Mouse (Mus musculus) embryonic facial prominence, embryonic 11.5 days (tissue): ENCODE results near the gene Olfr160. TPM values are rescaled to one million over a fixed set of nuclear protein-coding genes. Genes with fewer than 3 reads are reported as not detected.
A peak's percentile ranks its signal among the peaks of the same experiment; 100 is the strongest.

Source experiments
- ATAC-seq: fragments of 200-750 bp; cut with Nextera tagmentation; replicated peaks from 2 replicates; pipeline ENCODE4 v1.8.0; 2017; ENCODE audit warnings: low read depth; ENCODE audit not compliant: insufficient number of reproducible peaks, low FRiP score, low TSS enrichment
- DNase-seq: peaks from one replicate; pipeline ENCODE4 v3.0.0-alpha.2; 2015; ENCODE audit warnings: low spot score
- H3K27ac ChIP-seq: fragments of 300-500 bp; sonication (generic); replicated peaks from 2 replicates; pipeline ENCODE4 v1.5.1; 2014; ENCODE audit warnings: mild to moderate bottlenecking, low read depth, low read length, control low read depth
- H3K27me3 ChIP-seq: fragments of 300-500 bp; sonication (generic); 2 replicates; pipeline ENCODE4 v1.6.1; 2014; ENCODE audit warnings: mild to moderate bottlenecking, low read length, moderate library complexity, mixed read lengths; ENCODE audit not compliant: control insufficient read depth, insufficient read depth
- H3K36me3 ChIP-seq: fragments of 300-500 bp; sonication (generic); replicated peaks from 2 replicates; pipeline ENCODE4 v1.6.1; 2014; ENCODE audit warnings: low read depth, mild to moderate bottlenecking, low read length, moderate library complexity, mixed read lengths; ENCODE audit not compliant: control insufficient read depth, insufficient read depth
- H3K4me1 ChIP-seq: fragments of 300-500 bp; sonication (generic); 2 replicates; pipeline ENCODE4 v1.6.1; 2014; ENCODE audit warnings: low read length, mixed read lengths; ENCODE audit not compliant: control insufficient read depth, insufficient read depth
- H3K4me2 ChIP-seq: fragments of 300-500 bp; sonication (generic); 2 replicates; pipeline ENCODE4 v1.6.1; 2014; ENCODE audit warnings: low read depth, mild to moderate bottlenecking, control low read depth, low read length, moderate library complexity
- H3K4me3 ChIP-seq: fragments of 300-500 bp; sonication (generic); 2 replicates; pipeline ENCODE4 v1.5.1; 2014; ENCODE audit warnings: low read depth, low read length, control low read depth
- H3K9ac ChIP-seq: fragments of 300-500 bp; sonication (generic); replicated peaks from 2 replicates; pipeline ENCODE4 v1.6.1; 2014; ENCODE audit warnings: mild to moderate bottlenecking, control low read depth, low read length
- H3K9me3 ChIP-seq: fragments of 300-500 bp; sonication (generic); replicated peaks from 2 replicates; pipeline ENCODE4 v1.6.1; 2016; ENCODE audit warnings: mild to moderate bottlenecking, low read length, inconsistent platforms, mixed read lengths; ENCODE audit not compliant: control insufficient read depth
- WGBS: fragments of 180-500 bp; shearing (Covaris S2); extraction: QIAGEN DNeasy Blood & Tissue Kit; methylation state at CpG from one replicate; pipeline ENCODE4 v1.1.7; 2014; 5-methylcytosine and 5-hydroxymethylcytosine counted together
- polyA plus RNA-seq: library from polyadenylated mRNA; unstranded; fragments of >200 nt; fragmentation: Nextera tagmentation; extraction: Ambion mirVana; gene quantifications from 2 replicates; pipeline ENCODE4 v1.2.1, GENCODE M21; 2014

Gene Olfr160
- not detected in 2 replicates for polyA plus RNA-seq

- no peak within 1 kb of the TSS for H3K9ac ChIP-seq
- H3K9me3 ChIP-seq: no peaks in the 10 kb centered on the region
- H3K4me3 ChIP-seq: no peak within 1 kb of the TSS
- no peaks in the 10 kb centered on the region for H3K27me3 ChIP-seq
- no peaks in the 10 kb centered on the region for H3K36me3 ChIP-seq
- 88% methylated on average over 1 of the region's 1 CpGs for WGBS
- H3K4me2 ChIP-seq: no peak within 1 kb of the TSS
- H3K4me1 ChIP-seq: no peaks in the 10 kb centered on the region
- no peak for DNase-seq
- H3K27ac ChIP-seq: no peak within 1 kb of the TSS
- no peak for ATAC-seq
These were observed at the start of gene Olfr160 for GRCm38 (mm10) chr9:37716150-37716549. Olfr160 (minus strand) TSS chr9:37716250.

GRCm38 (mm10) chr9:37762541-37762940 is 46.5 kb upstream of the Olfr160 start:
- ATAC-seq (no peak), DNase-seq (no peak)
- 58% methylated on average over 2 of the region's 2 CpGs for WGBS
- Histone ChIP-seq H3K4me1 (no peaks in the 10 kb centered on the region), H3K4me3 (no peak overlapping the region), H3K9me3 (no peaks in the 10 kb centered on the region), H3K36me3 (no peaks in the 10 kb centered on the region), H3K27me3 (no peaks in the 10 kb centered on the region), H3K27ac (no peak overlapping the region), H3K4me2 (no peak overlapping the region), H3K9ac (no peak overlapping the region)

GRCm38 (mm10) chr9:37761728-37762127 is 45.7 kb upstream of the Olfr160 start:
- Histone ChIP-seq H3K9ac (no peak overlapping the region), H3K9me3 (no peaks in the 10 kb centered on the region), H3K36me3 (no peaks in the 10 kb centered on the region), H3K4me1 (no peaks in the 10 kb centered on the region), H3K4me2 (no peak overlapping the region), H3K4me3 (no peak overlapping the region), H3K27me3 (no peaks in the 10 kb centered on the region), H3K27ac (no peak overlapping the region)
- DNase-seq (no peak), ATAC-seq (no peak)
- 77% methylated on average over 2 of the region's 2 CpGs for WGBS

GRCm38 (mm10) chr9:37752006-37752405 is 36.0 kb upstream of the Olfr160 start:
- Histone ChIP-seq H3K9me3 (no peaks in the 10 kb centered on the region), H3K9ac (no peak overlapping the region), H3K4me3 (no peak overlapping the region), H3K36me3 (no peaks in the 10 kb centered on the region), H3K4me1 (no peaks in the 10 kb centered on the region), H3K27me3 (no peaks in the 10 kb centered on the region), H3K27ac (no peak overlapping the region), H3K4me2 (no peak overlapping the region)
- WGBS: 69% methylated on average over 4 of the region's 4 CpGs
- DNase-seq: no peak
- no peak for ATAC-seq

- Histone ChIP-seq H3K27me3 (no peaks in the 10 kb centered on the region), H3K4me1 (no peaks in the 10 kb centered on the region), H3K4me3 (no peak overlapping the region), H3K9ac (no peak overlapping the region), H3K27ac (no peak overlapping the region), H3K9me3 (no peaks in the 10 kb centered on the region), H3K4me2 (no peak overlapping the region), H3K36me3 (no peaks in the 10 kb centered on the region)
- DNase-seq: no peak
- 70% methylated on average over 2 of the region's 2 CpGs for WGBS
- ATAC-seq: no peak
These were observed 35.4 kb upstream of the Olfr160 start for GRCm38 (mm10) chr9:37751467-37751866.

GRCm38 (mm10) chr9:37750319-37751075 is 34.4 kb upstream of the Olfr160 start:
- WGBS: 39% methylated on average over 7 of the region's 7 CpGs

GRCm38 (mm10) chr9:37744806-37745205 is 28.8 kb upstream of the Olfr160 start, which contains the start of gene Olfr874:
Olfr874 (plus strand) TSS chr9:37745106.
- H3K4me1 ChIP-seq: no peaks in the 10 kb centered on the region
- no peak within 1 kb of the TSS for H3K27ac ChIP-seq
- no peaks in the 10 kb centered on the region for H3K9me3 ChIP-seq
- no peak within 1 kb of the TSS for H3K4me2 ChIP-seq
- DNase-seq (no peak), ATAC-seq (no peak)
- H3K27me3 ChIP-seq: no peaks in the 10 kb centered on the region
- H3K36me3 ChIP-seq: no peaks in the 10 kb centered on the region
- no peak within 1 kb of the TSS for H3K4me3 ChIP-seq
- H3K9ac ChIP-seq: no peak within 1 kb of the TSS

More at GRCm38 (mm10) chr9:37750319-37751075, 34.4 kb upstream of the Olfr160 start:
- peak; percentile 8 for DNase-seq
- Histone ChIP-seq H3K4me3 (no peak overlapping the region), H3K27me3 (no peaks in the 10 kb centered on the region), H3K9ac (no peak overlapping the region), H3K4me2 (no peak overlapping the region), H3K36me3 (no peaks in the 10 kb centered on the region), H3K4me1 (no peaks in the 10 kb centered on the region), H3K27ac (no peak overlapping the region), H3K9me3 (no peaks in the 10 kb centered on the region)
- peak; percentile 72; the same call in 1 of the 2 replicates for ATAC-seq

- H3K9ac ChIP-seq: no peak overlapping the region
- no peak overlapping the region for H3K4me2 ChIP-seq
- DNase-seq: peak; percentile 2
- no peaks in the 10 kb centered on the region for H3K4me1 ChIP-seq
- no peak overlapping the region for H3K4me3 ChIP-seq
- H3K9me3 ChIP-seq: no peaks in the 10 kb centered on the region
- no peak for ATAC-seq
- H3K36me3 ChIP-seq: no peaks in the 10 kb centered on the region
- H3K27me3 ChIP-seq: no peaks in the 10 kb centered on the region
- WGBS: 100% methylated on average over 1 of the region's 1 CpGs
- no peak overlapping the region for H3K27ac ChIP-seq
These were observed 18.3 kb upstream of the Olfr160 start for GRCm38 (mm10) chr9:37734310-37734709.
